ENCODE assay signal across 7 mouse cellular contexts in genomic region chr12:112096051-112096732, GRCm38 (mm10). TPM values are rescaled to one million over a fixed set of nuclear protein-coding genes. Genes with fewer than 3 reads are reported as not detected.
DNase-seq lines count a peak whose midpoint lies in the region; ATAC-seq and TF ChIP-seq lines count a peak whose summit lies in the region.

No protein-coding gene starts in this region.

- no peak overlapping the region for H3K4me2 ChIP-seq in heart, postnatal 0 days (ENCODE audit: low read depth, low read length)
- H3K4me2 ChIP-seq in liver, postnatal 0 days (ENCODE audit: low read depth, low read length): no peak overlapping the region

- WGBS in heart, postnatal 0 days: 51% methylated on average over 13 of the region's 13 CpGs
- WGBS in liver, postnatal 0 days (ENCODE audit: insufficient replicate concordance): 52% methylated on average over 13 of the region's 13 CpGs

- no peaks in the 10 kb centered on the region for H3K36me3 ChIP-seq in heart, postnatal 0 days (replicated peaks; ENCODE audit: control insufficient read depth, insufficient read depth, low read length)
- no peaks in the 10 kb centered on the region for H3K36me3 ChIP-seq in liver, postnatal 0 days (replicated peaks; ENCODE audit: insufficient read depth, low read length)

- H3K9ac ChIP-seq in heart, postnatal 0 days (replicated peaks; ENCODE audit: low read depth, low read length): no peak overlapping the region
- H3K9ac ChIP-seq in liver, postnatal 0 days (replicated peaks): no peak overlapping the region

- H3K27ac ChIP-seq in heart, postnatal 0 days (ENCODE audit: low read depth): no peak overlapping the region
- peak overlapping the region; percentile 74; the same call in 1 of the 2 replicates for H3K27ac ChIP-seq in liver, postnatal 0 days (ENCODE audit: low read depth)

- DNase-seq in 3T3-L1 (ENCODE audit: low read depth, low spot score) (peak; percentile 19), MN1 (ENCODE audit: low spot score) (peak; percentile 22)
- peak; percentile 65 for DNase-seq in heart, postnatal 0 days (ENCODE audit: low spot score)
- DNase-seq in liver, postnatal 0 days: peak; percentile 66
- no peak for DNase-seq in cerebellum, postnatal 25 days
- no peak for DNase-seq in spleen, postnatal 10 days (ENCODE audit: low spot score in 2 of 2)
- DNase-seq in Muller cell, postnatal 12 days (ENCODE audit: inconsistent ontology term): no peak

- peak; percentile 87 for ATAC-seq in heart, postnatal 0 days (ENCODE audit: insufficient read depth, low read depth)
- peak; percentile 87 for ATAC-seq in liver, postnatal 0 days

- no peak for TF ChIP-seq EP300 in heart, postnatal 0 days (IDR thresholded peaks at IDR 0.05; ENCODE audit: low read depth)
- TF ChIP-seq EP300 in liver, postnatal 0 days (IDR thresholded peaks at IDR 0.05; ENCODE audit: low read depth): peak; percentile 75

- no peak overlapping the region for H3K4me3 ChIP-seq in heart, postnatal 0 days (ENCODE audit: low read depth, low read length)
- no peak overlapping the region for H3K4me3 ChIP-seq in liver, postnatal 0 days (ENCODE audit: low read depth, low read length)

- no peaks in the 10 kb centered on the region for H3K4me1 ChIP-seq in heart, postnatal 0 days (ENCODE audit: control insufficient read depth, insufficient read depth)
- H3K4me1 ChIP-seq in liver, postnatal 0 days (ENCODE audit: insufficient read depth): peaks cover 4% of the 10 kb centered on the region; the same call in 1 of the 2 replicates

- H3K9me3 ChIP-seq in heart, postnatal 0 days (replicated peaks; ENCODE audit: control insufficient read depth, low read length): no peaks in the 10 kb centered on the region
- H3K9me3 ChIP-seq in liver, postnatal 0 days (ENCODE audit: low read length): no peaks in the 10 kb centered on the region

- peaks cover 4% of the 10 kb centered on the region; the same call in 1 of the 2 replicates for H3K27me3 ChIP-seq in heart, postnatal 0 days (ENCODE audit: control insufficient read depth, insufficient read depth, low read length)
- H3K27me3 ChIP-seq in liver, postnatal 0 days (ENCODE audit: insufficient read depth, low read length): no peaks in the 10 kb centered on the region

- no peak for TF ChIP-seq CTCF in heart, postnatal 0 days (IDR thresholded peaks at IDR 0.05; ENCODE audit: low read depth)
- TF ChIP-seq CTCF in liver, postnatal 0 days (IDR thresholded peaks at IDR 0.05; ENCODE audit: low read depth): no peak

RNA-seq across cellular contexts. Expression of gene Aspg, which starts 10.3 kb away (rescaled TPM):
- 0.04 and 3.6 TPM in 2 replicates for total RNA-seq in heart, postnatal 0 days (2014; rRNA removed; ENCODE audit: low replicate concordance)
- polyA plus RNA-seq in heart, postnatal 0 days (2015; fragmentation: Nextera tagmentation; extraction: Ambion mirVana): 0.08 and 0.11 TPM in 2 replicates
- 12.6 and 14.8 TPM in 2 replicates for polyA plus RNA-seq in liver, postnatal 0 days (2015; fragmentation: Nextera tagmentation; extraction: Ambion mirVana)

RNA-seq across cellular contexts. Expression of gene Kif26a, which starts 49.8 kb away (rescaled TPM):
- 26.0 and 53.0 TPM in 2 replicates for total RNA-seq in heart, postnatal 0 days (2014; rRNA removed; ENCODE audit: low replicate concordance)
- polyA plus RNA-seq in heart, postnatal 0 days (2015; fragmentation: Nextera tagmentation; extraction: Ambion mirVana): 1.9 and 2.8 TPM in 2 replicates
- polyA plus RNA-seq in liver, postnatal 0 days (2015; fragmentation: Nextera tagmentation; extraction: Ambion mirVana): 0.14 and 0.17 TPM in 2 replicates

Comparison
In these comparisons a context has a peak if more than half of its experiments do, and no peak if none do; other contexts are left out.
1. DNase-seq: peak in 3T3-L1 (single experiment), MN1 (single experiment), heart, postnatal 0 days (single experiment) and liver, postnatal 0 days (single experiment); none in cerebellum, postnatal 25 days (0 of 2), spleen, postnatal 10 days (0 of 2) and Muller cell, postnatal 12 days (single experiment).
2. RNA of gene Aspg, which starts 10.3 kb away (polyA plus RNA-seq): 12.6 to 14.8 TPM in liver, postnatal 0 days; 0.08 to 0.11 TPM in heart, postnatal 0 days; every median in the first group is over 10 times any median in the second.